Mouse (Mus musculus): ENCODE results near the gene Gm21976. TPM values are rescaled to one million over a fixed set of nuclear protein-coding genes. Genes with fewer than 3 reads are reported as not detected.

Gene Gm21976
- polyA plus RNA-seq, 2 experiments from 2014 or later, result not detected

GRCm38 (mm10) chr13:98298833-98299758 lies 19.4 kb downstream of the Gm21976 start:
- peak; percentile 92 for ATAC-seq

GRCm38 (mm10) chr13:98305257-98305656 lies 25.6 kb downstream of the Gm21976 start:
- no peak for ATAC-seq

- ATAC-seq, result no peak
Measured at GRCm38 (mm10) chr13:98306393-98306792, 26.7 kb downstream of the Gm21976 start.

GRCm38 (mm10) chr13:98306852-98307475 lies 27.3 kb downstream of the Gm21976 start:
- no peak for ATAC-seq

- no peak for ATAC-seq
Measured at GRCm38 (mm10) chr13:98308004-98308403, 28.3 kb downstream of the Gm21976 start.

GRCm38 (mm10) chr13:98308724-98309123 lies 29.0 kb downstream of the Gm21976 start:
- ATAC-seq, result no peak

- no peak for ATAC-seq
Measured at GRCm38 (mm10) chr13:98311597-98311996, 31.9 kb downstream of the Gm21976 start.

GRCm38 (mm10) chr13:98313631-98314030 lies 33.9 kb downstream of the Gm21976 start:
- ATAC-seq, result no peak

GRCm38 (mm10) chr13:98315124-98315523 lies 35.4 kb downstream of the Gm21976 start:
- no peak for ATAC-seq

- no peak for ATAC-seq
Measured at GRCm38 (mm10) chr13:98316140-98316479, 36.4 kb downstream of the Gm21976 start.

- peak; percentile 91 for ATAC-seq
Measured at GRCm38 (mm10) chr13:98316480-98317245, 37.0 kb downstream of the Gm21976 start, which contains the start of gene Btf3. Gene Btf3 (minus strand): TSS chr13:98317006.

GRCm38 (mm10) chr13:98317246-98317677 lies 37.6 kb downstream of the Gm21976 start:
- peak; percentile 48 for ATAC-seq

GRCm38 (mm10) chr13:98317911-98318310 lies 38.2 kb downstream of the Gm21976 start:
- ATAC-seq, result no peak

GRCm38 (mm10) chr13:98325034-98325433 lies 45.3 kb downstream of the Gm21976 start:
- ATAC-seq, result no peak

GRCm38 (mm10) chr13:98332106-98332505 lies 52.4 kb downstream of the Gm21976 start:
- peak; percentile 72 for ATAC-seq

GRCm38 (mm10) chr13:98336205-98336604 lies 56.5 kb downstream of the Gm21976 start:
- ATAC-seq, result no peak

GRCm38 (mm10) chr13:98340506-98340905 lies 60.8 kb downstream of the Gm21976 start:
- ATAC-seq, result no peak

- no peak for ATAC-seq
Measured at GRCm38 (mm10) chr13:98349491-98349890, 69.8 kb downstream of the Gm21976 start.

GRCm38 (mm10) chr13:98351527-98351926 lies 71.8 kb downstream of the Gm21976 start:
- no peak for ATAC-seq

- ATAC-seq, result no peak
Measured at GRCm38 (mm10) chr13:98352381-98352975, 72.8 kb downstream of the Gm21976 start.

GRCm38 (mm10) chr13:98353709-98354089 lies 74.0 kb downstream of the Gm21976 start:
- no peak for ATAC-seq

- peak; percentile 33 for ATAC-seq
Measured at GRCm38 (mm10) chr13:98354090-98354801, 74.6 kb downstream of the Gm21976 start, which contains the start of gene Foxd1. Gene Foxd1 (plus strand): TSS chr13:98354242.
